Mouse (Mus musculus) left cerebral cortex, adult 11 months (tissue): ENCODE measurements around the gene Fgf18.

Experiments used
- DNase-seq: peaks from one replicate; pipeline ENCODE4 v3.0.0; 2022; ENCODE audit warnings: low spot score

Gene Fgf18

DNA sequence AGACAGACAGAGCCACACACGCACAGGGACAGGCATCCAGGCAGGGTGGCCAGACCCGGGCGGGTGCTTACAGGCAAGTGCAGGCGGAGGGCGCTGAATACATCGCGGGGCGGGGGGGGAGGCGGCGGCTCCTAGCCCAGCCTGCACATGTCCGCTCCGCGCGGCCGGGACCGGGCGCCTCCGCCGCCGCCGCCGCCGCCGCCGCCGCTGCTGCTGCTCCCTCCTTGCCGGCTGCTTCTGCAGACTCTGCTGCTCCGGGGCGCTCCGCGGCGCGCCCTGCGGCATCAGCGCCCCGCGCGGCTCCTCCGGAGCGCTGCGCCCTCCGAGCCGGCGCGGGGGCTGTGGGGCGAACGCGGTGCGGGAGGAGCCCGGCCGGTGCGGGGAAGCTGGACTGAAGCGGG lies at the start of gene Fgf18:
Gene Fgf18 (minus strand): TSS at position 230 of the 401 bp plus-strand sequence.
- DNase-seq, result no peak

DNA sequence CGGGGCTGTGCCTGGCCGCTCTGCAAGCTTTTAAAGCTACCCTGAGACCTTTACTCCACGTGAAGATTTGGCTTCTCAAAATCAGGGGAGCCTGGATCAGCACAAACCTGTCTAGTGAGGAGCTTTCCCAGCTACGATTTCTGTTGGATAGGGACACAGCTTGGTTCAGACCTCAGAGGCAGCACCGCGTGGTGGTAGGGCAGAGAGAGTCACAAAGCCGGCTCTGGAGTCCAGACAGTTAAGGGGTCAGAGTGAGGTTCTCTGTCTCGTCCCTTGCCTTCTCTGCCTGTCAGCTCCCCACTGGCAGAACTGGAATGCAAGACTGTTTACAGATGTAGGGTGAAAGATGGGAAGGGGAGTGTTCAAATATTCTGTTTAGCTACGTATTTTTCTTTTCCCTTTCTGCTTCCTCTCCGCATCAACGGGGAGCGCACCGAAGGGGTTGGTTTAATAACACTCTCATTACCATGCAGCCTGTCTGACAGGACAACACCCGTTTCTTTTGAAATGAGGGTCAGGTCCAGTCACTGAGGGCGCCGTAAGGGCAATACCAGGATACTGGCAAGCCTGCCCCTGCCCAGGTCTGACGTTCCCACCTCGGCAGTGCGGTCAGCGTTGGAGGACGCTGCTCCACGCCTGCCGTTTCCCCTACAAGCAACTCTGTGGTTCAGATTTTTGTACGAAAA lies 49.4 kb upstream of the Fgf18 start:
- no peak for DNase-seq

DNA sequence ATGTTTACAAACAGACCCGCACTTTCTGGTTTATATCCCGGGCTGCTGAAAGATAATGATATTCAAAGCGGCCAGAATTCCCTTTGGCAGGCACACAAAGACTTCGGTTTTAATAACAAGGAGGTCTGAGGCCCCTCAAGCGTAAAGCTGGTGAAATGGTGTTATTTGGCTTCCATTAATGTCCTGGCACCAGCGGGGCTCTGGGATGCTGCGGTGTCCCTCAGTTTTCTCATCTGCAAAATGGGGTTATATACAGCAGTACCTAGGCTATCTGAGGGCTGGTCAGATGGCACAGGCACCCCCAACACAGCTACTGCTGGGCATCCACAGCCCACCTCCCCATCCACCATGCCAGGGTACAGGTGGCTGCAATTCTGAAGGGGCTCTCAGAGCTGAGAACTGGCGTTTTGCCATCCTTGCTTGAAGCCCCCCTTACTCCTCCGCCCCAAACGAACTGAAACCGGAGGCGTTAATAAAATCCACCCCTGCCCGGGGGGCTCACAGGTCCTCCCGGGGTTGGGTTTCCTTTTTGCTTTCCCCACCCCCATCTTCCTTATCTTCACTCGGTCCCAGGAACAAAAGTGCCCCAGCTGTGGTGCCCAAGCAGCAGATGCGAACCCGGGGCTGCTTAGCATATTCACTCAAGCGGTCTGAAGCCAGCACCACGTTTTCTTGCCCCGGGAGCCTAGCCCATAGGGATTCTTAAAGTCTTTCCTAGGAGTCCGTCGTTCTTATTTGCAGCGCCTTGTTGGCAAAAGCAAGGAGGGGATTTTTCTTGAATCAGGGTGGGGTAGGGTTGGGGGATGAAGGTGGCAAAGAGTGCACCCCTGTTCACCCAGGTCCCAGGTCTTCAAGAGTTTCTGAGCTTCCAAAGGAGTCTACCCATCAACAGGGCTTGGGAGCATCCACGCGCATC lies 48.6 kb upstream of the Fgf18 start:
- DNase-seq, result no peak

DNA sequence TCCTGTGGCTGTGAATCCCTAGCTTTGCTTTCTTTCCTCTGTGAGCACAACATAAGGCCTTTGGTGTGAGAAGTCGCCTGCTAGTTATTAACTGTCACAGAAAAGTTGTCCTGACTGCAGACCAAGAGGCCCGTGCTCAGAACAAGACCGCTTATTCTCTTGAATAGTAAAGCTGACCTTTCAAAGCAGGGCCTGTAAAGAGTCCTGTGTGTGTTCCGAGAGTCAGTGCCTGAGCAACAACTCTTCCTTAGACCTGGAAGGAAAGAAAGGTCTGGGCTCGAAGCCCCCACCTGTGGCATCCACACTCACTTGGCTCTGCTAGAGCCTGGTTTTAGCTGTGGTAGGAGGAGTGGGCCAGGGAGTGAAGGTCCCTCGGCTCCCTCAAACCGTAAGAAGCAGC lies 47.9 kb upstream of the Fgf18 start:
- no peak for DNase-seq

DNA sequence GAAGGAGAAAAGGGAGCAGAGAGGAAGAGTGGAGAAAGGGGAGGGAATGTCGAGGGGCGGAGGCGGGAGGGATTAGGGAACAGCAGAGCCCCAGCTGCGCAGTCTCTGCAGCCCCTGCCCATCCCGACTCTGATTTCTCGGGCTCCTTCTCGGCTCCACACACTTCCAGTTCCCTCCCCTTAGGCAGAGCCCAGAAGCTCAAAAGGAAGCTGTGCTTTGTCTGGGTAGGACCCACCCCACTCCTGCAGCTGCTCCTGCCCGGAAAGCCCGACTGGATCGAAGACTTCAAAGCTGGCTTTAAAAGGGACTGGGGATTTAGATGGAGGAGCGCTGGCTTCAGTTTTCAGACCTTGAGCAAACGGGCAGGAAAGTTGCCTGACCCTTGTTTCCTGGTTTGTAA lies 46.5 kb upstream of the Fgf18 start:
- DNase-seq, result no peak

DNA sequence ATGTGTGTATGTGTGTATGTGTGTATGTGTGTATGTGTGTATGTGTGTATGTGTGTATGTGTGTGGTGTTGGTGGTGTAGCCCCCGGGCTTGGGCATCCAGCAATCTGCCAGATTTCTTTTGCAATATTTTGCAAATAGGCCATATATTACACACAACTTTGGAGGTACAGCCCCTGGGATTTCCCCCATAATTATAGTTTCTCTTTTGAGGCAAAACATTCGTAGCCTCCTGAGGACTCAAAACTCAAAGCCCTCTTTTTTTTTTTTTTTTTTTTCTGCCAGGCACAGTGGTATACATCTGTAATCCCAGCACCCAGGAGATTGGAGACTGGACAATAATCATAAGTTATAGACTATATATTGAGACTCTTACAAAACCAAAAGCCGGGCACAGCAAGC lies 34.6 kb upstream of the Fgf18 start:
- DNase-seq, result no peak

DNA sequence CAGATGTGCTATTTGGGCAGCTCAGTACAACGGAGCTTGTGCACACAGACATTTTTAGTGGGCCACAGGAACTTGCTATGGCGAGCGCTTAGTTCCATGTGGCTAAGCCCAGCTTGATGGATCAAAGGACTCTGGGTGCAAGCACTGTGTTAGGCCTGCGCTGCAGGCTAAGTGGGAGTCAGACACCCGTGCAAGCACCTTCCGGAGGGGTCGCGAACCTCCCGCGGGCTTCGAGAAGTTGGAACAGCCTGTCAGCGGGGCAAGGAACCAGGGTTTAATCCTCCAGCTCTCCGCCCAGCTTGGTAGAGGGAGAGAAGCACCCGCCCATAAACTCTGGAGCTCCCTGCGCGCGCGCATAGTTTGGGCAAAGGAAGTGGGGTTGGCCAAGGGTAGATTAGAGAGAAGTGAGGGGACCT lies 33.5 kb upstream of the Fgf18 start:
- no peak for DNase-seq

DNA sequence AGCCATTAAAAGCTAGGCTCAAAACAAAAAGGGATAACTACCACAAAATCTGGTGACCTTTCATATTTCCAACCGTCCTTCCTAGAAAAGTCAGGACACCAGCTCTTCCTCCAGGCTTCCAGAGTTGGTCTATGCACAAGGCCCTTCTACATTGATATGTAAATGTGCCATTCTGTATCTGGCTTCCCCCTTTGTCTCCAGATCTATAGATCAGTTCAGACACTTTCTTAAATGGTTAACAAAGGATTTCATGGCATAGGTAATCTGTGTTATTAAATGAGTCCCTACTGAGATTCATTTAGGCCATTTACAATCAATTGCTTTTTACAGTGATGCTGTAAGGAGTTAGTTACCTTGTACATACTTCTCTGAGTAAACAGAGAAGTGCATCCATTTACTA lies 32.6 kb upstream of the Fgf18 start:
- DNase-seq, result no peak

DNA sequence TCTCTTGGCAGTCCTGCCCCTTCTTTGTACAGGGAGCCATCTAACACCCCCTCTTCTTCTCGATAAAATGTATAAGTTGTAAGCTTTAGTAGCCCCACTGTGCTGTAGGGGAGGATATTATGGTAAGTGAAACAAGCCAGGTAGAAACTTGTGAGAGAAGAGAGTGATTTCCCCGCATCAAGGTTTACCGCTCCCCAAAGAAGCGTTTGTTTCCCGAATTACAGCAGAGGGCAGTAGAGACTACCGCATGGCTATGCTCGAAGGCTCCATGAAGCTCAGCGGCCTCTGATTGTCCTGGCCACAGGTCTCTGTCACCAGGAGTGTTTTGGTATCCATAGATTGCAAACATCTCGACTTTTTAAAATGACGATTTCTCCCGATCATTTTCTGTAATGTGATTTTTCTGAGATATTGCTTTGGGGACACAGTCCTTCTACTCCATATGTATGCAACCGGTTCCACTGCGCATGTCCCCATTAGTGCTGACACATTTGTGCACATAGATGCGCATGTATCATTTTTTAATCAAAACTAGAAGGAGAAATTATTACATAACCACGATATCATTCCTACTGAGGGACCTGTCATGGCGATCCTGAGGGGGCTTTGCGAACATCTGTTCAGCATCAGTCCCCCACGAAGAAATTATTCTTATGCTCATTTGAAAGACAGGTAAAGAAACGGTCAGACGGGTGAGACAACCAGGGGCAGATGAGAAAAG lies 29.5 kb upstream of the Fgf18 start:
- peak; percentile 13 for DNase-seq

DNA sequence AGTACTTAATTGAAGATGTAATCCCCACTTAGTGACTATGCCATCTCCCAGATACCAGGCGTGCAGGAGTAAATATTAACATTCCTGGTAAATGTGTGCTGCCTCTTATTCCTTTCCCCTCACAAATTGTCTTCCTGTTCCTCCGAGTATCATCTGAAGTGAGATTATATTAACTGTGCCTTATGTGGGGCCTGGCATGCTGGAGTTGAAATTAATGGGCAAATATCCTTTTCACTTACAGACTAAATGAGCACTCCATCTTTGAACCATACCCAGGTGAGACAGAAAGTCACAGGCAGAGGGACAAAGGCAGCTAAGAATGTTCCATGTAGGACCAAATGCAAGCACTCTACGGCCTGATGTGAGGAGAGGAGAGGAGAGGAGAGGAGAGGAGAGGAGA lies 28.6 kb upstream of the Fgf18 start:
- no peak for DNase-seq

DNA sequence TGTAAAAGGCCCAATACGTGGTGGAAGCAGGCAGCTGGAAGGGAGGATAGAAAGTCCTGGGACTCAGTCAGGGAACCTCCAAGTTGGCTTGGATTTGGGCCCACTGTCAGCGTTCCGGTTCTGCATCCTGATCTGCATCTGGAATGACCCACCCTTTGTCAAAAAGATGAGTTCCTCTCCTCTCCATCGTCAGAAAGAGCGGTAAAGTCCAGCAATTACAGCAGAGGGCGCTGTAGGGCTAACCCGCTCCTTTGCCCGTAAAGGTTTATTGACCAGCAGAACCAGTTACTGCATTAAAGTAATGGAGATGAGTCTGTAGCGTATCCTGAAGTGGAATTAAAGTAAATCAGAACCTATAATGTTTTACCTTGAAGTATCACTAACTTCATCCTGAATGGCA lies 23.3 kb upstream of the Fgf18 start:
- DNase-seq, result no peak

DNA sequence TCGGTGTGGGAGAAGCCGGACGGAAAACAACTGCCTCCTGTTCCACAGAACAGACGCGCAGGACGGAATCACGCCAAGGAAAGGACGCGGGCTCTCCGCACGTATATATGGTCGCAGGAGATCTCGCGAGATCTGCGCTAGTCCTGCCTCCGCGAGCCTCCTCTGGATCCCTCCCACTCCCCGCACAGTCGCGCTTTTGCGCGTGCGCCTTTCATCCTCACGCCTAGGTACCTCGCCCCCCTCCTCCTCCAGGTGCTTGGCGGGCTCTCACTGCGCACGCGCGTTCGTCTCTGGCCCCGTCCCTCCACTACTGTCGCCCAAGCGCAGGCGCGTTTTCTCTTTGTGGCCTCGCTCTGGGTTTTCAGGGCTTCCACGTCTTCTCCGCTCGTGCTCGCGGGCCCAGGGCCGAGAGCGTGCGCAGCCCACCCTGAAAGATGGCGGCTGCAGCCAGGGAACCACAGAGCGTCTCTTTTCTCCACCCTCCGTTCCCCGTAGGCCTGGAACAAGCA lies 15.9 kb upstream of the Fgf18 start, which contains the start of gene Npm1:
Gene Npm1 (minus strand): TSS at position 209 of the 509 bp plus-strand sequence.
- DNase-seq, result peak; percentile 99

DNA sequence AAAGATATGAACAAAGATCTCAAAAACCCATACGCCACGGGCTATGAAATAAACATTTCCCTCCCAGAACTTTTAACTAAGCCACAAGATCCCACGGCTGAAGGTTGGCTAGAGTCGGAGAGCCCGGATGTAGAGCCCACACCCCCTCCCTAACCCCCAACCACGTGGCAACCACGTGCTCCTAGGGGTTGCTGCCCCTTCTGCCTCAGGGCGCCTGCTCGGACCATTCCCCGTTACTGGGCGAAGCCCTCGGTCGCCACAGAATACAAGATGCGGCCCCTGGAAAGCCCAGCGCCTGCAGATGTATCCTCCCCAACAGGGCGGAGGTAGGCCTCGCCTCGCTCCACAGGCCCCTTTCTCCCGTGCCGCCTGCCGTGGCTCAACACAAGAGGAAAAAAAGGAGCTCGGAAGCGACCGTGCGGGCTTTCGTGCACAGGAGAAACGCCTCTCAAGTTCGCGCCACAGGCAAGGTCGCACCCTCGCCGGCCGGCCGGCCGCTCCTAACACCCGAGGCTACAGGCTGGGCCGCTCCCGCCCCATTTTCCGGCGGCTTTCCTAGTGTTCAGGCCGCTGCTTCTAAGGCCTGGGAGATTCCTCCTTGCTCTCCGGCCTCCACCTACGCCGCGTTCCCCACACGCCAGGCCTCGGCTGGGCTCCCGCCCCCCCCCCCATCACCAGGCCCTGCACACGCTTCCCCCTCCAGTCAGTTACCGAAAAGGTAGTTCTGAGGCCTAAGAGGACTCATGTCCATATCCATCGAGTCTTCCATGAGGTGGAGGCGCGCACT lies 15.2 kb upstream of the Fgf18 start:
- no peak for DNase-seq

DNA sequence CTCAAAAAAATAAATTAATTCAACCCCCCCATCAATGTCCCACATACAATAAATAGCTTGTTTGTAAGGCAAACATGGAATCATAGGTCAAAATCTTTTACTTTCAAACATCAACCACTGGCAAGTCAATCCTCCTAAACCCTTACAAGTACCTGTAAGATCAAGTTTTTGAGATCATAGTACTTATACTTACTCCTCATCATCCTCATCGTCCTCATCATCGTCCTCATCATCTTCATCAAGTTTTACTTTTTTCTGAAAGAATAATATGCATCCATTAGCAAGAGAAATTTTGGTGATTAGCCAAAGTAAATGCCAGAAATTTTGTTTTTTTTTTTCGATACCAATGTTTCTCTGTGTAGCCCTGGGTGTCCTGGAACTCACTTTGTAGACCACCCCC lies 12.5 kb upstream of the Fgf18 start:
- no peak for DNase-seq

DNA sequence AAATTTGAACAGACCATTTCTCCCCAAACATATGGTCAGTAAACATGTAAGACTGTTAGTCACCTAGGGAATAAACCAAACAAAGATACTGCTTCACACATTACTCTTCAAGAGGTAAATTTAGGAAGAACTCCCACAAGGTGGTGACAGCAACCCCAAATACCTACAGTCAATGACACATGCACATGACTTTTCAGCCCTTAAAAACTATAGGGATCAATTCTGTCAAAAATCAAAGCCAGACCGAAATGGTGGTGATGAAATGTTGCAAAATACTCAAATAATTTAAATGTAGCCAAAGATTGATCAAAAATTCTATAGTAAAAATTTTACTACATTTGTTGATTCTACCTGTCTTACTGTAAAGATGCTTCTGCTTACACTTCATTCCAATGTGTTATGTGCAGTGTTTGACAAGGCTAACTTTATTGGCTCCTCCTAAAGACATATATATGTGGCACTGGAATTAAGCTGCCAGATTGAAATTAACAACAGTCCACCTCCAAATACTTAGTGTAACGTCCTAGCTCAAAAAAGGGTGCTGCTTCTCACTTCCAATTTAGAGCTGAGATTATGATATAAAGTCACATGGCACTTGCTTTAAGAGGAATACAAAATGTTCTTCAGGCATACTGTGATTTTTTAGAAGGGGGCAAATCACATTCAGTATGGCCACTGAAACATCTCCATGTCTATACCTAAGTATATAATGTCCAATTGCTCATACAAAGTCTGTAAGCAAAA lies 10.4 kb upstream of the Fgf18 start:
- DNase-seq, result no peak

DNA sequence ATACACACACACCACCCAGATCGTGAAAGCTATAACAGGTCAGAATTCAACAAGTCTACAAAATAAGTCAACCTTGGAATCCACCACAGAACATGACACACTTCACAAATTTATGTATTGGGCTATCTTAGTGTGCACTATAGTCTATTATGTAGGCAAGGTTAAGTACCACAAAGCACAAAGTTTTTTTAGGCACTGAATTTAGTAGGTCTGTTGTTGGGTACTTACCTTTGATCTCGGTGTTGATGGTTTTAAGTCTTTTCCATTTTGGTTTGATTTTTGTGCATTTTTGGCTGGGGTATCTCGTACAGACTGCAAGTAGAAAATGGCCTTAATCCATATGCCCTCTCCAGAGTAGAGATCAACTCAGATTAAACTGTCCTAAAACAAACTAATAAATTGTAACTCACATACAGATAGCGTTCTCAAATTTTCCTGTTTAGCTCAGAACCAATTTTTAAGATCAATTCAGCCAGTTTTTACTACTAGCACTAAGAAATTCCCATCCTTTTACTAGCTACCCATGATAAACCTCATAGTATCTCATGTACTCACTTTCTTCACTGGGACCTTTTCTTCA lies 9.3 kb upstream of the Fgf18 start:
- DNase-seq, result no peak

DNA sequence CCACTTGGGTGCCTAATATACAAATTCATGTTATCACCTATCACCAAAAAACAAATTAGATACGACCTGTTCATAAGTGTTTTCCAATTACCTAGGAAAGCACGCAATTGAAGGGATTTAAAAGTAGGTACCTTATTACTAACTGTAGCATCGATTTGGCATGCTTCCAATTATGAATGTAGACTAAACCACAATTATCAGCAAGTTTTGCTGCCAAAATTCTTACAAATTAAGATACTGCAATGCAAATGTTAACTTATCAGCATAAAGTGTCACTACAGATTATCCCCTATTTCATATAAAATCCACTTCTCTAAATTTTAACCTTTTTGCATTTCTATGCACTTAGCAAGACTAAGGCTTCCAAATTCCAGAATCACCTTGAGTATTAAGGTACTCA lies 7.3 kb upstream of the Fgf18 start:
- no peak for DNase-seq

DNA sequence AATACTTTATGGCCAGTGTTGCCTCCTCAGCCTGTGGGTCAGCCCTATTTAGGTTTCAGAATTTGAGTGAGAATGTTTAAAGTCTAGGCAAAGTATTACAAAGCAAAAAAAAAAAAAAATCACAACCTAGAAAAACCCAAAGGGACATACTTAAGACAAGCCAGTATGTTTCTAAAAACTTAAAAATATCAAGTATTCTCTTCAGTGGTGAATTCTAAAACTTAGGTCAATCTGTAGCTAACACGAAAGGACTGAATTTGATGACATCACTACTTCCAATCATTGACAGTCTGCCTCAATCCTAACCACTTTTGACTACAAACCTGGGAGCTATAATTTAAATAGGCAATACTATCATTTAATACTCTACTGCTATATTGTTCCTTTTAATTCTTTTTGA lies 5.8 kb upstream of the Fgf18 start:
- DNase-seq, result no peak

DNA sequence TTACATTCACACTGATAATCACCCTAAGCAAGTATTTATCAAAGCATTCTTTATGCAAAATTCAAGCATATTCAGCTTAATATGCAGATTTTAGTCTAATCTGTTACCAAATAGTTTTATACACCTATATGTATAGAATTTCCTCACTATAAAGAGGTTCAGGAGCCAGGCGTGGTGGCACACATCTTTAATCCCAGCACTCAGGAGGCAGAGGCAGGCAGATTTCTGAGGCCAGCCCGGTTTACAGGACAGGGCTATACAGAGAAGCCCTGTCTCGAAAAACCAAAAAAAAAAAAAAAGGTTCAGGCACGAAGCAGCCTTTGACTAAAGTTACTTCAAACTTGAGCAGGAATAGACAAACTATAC lies 4.6 kb upstream of the Fgf18 start:
- no peak for DNase-seq

DNA sequence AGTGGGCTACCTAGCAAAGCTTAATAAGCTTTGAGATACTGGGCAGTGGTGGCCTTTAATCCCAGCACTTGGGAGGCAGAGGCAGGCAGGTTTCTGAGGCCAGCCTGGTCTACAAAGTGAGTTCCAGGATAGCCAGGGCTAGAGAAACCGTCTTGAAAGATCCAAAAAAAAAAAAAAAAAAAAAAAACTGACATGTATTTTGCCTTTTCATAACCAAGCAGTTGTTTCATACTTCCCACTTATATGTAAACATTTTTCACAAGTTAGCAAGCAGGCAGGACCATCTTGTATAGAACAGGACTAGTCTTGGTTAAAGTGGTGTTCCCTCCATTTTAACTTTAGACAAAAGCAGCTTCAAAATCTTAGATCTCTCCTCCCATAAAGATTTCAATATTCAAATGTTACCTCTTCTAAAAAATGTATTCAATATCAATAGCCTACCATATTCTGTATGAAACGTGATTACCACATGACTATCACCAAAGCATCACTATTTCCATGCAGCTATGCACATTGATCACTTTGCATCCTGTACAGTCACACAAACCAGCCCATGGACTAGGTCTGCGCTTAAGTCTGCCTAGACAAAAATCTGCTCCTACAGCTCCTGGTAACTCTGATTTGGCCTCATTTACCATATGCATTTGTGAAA lies 4.1 kb upstream of the Fgf18 start:
- no peak for DNase-seq
